Mouse (Mus musculus) B cell, adult 67 days (primary cell): ENCODE data around the gene Tcaf3. TPM values are rescaled to one million over a fixed set of nuclear protein-coding genes. Genes with fewer than 3 reads are reported as not detected.

Source experiments
- total RNA-seq, 2 experiments: library from RNA; stranded (reverse); gene quantifications; 4 replicates each; pipeline ENCODE4 v1.2.4; 2023

The Tcaf3 gene
- not detected for total RNA-seq

DNA sequence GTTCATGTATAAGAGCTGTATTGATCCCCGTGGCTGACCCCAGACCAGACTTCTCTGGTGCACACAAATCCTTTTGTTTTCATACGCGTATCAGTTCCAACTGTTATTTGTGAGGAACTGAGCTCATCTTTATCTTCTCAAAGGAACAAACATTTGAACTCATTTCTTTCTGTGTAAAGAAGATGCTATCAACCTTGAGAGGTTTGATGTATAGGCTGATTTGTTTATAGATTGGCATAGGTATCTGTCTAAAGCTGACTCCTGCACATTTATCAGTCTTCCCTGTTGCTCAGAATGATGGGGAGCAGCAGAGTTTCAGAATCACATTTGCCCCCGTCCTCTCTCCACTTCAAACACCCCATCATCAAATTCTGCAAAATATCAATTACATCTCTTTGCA, at the start of gene Tcaf3:
TSS of gene Tcaf3 (minus strand) at position 101 of the 400 bp plus-strand sequence.

DNA sequence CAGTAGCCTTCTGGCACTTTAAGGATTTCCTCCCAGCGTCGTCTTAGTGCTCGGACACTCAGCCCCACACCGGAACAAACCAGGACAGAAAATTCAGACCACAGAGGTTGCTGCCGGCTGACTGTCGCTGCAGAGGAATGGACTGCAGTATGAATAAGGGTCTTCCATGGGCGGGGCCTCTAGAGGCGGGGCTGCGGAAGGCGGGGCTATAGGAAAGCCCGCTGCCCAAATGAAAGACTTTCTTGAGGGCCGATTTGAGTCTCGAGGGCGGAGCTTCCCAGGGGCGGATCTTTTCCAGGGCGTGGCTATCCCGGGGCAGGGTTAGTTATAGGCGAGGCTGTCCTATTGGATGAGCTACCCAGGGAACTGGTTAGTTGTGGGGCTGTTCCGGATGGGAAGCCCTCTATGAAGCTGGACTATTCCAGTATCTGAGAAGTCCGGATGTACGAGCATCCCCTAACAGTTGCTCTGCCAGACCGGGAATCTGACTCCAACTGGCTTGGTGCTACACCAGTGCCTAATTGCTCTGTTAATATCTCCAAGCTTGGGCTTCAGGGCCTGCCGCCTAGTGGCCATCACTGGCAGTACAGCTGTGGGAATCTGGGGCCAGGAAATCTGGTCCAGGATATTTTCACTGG, 47.5 kb upstream of the Tcaf3 start, which contains the start of gene Tcaf2:
TSS of gene Tcaf2 (minus strand) at position 343 of the 638 bp plus-strand sequence.

DNA sequence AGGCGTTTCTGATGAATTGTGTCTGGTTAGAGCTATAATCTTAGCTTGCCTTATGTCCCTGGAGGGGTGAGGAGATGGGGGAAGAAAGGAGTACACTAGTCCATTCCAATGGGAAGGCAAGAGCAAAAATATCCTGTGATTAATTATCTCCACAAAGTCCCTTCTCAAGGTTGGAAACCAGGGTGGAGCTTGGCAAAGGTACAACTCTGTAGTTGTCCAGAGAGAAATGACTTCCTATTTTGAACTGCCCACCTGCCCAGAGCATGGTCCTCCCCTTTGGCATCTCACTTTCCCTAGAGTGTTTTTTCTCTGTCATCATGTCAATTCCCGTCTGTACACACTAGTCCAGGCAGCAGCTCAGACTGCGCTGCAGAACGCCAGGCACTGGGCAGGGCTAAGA, 50.0 kb downstream of the Tcaf3 start, which contains the start of gene Olfr455:
TSS of gene Olfr455 (minus strand) at position 127 of the 400 bp plus-strand sequence.

Other genes with a start within 250 kb of the Tcaf3 start
- 10 to 100 TPM; 67.0 to 88.6 TPM for gene Zyx, start 248.1 kb downstream of the Tcaf3 start, total RNA-seq
- gene Epha1, start 224.4 kb downstream of the Tcaf3 start, total RNA-seq: not detected
- under 1 TPM in 1 of 2 experiments, not detected in 1; 0.64 TPM for gene Tas2r143, start 197.5 kb downstream of the Tcaf3 start, total RNA-seq
- not detected for gene Tas2r135, start 192.3 kb downstream of the Tcaf3 start, total RNA-seq
- not detected for gene Tas2r126, start 163.2 kb downstream of the Tcaf3 start, total RNA-seq
- not detected for gene Olfr458, start 132.5 kb downstream of the Tcaf3 start, total RNA-seq
- gene Olfr457, start 121.4 kb downstream of the Tcaf3 start, total RNA-seq: not detected
- gene Olfr456, start 110.5 kb downstream of the Tcaf3 start, total RNA-seq: not detected
- gene Olfr455, start 50.1 kb downstream of the Tcaf3 start, total RNA-seq: not detected
- not detected for gene Tcaf2, start 47.6 kb upstream of the Tcaf3 start, total RNA-seq
- gene Tcaf1, start 112.4 kb upstream of the Tcaf3 start, total RNA-seq: not detected
- not detected for gene Olfr453, start 141.7 kb upstream of the Tcaf3 start, total RNA-seq
- not detected for gene Olfr38, start 158.7 kb upstream of the Tcaf3 start, total RNA-seq
- gene Olfr452, start 187.4 kb upstream of the Tcaf3 start, total RNA-seq: not detected
- gene Olfr450, start 214.2 kb upstream of the Tcaf3 start, total RNA-seq: not detected
- not detected for gene Olfr449, start 236.7 kb upstream of the Tcaf3 start, total RNA-seq